Mouse (Mus musculus) urinary bladder, postnatal 4 days (tissue): ENCODE measurements at regions not wholly inside any gene's neighbourhood (a gene's known extent, or its start where the extent isn't known, plus 50 kb on each side); places are given as distances from the start of the nearest gene placed in this dataset.

Experiments
- DNase-seq, 2 experiments: peaks; one replicate each; pipeline ENCODE4 v3.0.0; 2021 to 2022; ENCODE audit warnings: low spot score in 2 of 2

GRCm38 (mm10) chr10:126646587-126646986 is 254.6 kb downstream of the Atp23 start:
- DNase-seq = no peak

DNA sequence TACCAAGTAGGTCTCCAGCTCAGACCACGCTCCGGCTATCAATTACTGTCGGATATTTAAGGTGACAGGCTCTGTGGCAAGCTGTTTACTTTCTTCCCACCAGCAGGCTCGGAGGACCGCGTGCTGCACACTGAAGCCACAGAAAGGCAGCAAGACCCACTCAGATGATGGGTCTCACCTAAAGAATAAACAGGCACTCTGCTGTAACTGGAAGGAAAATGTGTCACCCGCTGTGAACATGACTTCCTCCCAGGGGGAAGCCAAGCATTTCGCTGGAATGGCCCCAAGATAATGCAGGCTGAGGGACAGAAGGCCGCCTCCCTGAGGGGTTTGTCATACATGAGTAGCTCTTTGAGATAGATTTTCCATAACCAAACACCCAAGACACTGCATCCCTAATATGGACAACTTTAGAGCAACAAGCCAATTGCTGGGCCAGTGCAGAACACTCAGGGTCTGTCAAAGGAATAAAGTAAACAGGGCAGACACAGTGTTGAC is 259.3 kb downstream of the Atp23 start:
- no peak for DNase-seq

GRCm38 (mm10) chr10:126634731-126635130 is 266.4 kb downstream of the Atp23 start:
- DNase-seq = no peak

DNA sequence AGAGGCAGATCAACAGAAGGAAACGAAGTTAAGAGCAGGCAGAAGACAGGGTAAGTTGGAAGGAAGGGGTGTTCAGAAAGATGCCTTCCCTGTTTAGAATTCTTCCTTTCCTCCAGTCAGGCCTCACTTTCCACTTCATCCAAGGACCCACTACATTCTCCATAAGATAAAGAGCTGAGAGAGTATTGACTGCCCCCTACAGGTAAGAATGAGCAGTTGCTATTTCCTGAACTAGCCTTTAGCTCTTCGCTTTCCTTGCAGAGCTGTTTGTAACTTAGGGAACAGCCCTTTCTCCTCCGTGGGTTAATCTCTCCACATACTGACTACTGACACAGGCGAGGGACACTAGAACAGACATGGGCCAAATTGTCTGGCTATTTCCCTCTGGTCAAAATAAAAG is 273.1 kb downstream of the Atp23 start:
- DNase-seq = no peak

DNA sequence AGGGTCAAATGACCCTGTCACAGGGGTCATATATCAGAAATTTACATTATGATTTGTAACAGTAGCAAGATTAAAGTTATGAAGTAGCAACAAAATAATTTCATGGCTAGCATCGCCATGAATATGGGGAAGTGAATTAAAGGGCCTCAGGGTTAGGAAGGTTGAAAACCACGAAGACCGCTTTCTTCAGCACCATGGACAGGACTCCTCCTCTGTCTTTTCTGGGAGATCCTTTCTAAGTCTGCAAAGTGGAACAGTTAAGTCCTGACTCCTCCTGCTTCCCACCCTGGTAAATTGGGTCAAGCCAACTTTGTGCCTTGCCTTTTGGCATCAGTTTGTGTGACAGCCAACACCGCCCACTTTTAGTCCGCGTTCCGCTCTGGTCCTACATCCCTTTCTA is 275.7 kb downstream of the Atp23 start:
- DNase-seq = no peak

- DNase-seq = no peak
Measured at GRCm38 (mm10) chr10:126620802-126621201, 280.4 kb downstream of the Atp23 start.

DNA sequence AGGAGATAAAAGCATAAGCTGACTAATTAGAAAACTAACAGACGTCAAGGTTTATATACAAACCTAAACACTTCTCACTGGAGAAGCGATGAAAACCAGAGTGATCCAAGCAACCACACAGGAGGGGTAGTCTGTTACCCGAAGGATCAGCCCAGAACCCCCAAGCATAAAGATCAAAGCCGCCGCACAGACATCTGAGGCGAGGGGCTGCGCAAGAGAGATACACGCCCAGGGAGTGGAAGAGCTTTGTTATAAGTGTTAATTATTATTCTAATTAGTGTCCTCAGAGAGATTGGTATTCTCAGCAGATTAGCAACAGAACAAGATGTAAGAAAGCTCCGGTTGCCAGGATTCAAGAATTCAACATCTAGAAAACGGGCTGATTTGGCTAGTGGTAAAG is 281.2 kb downstream of the Atp23 start:
- no peak for DNase-seq

- no peak for DNase-seq
Measured at GRCm38 (mm10) chr10:126612226-126612625, 288.9 kb downstream of the Atp23 start.

DNA sequence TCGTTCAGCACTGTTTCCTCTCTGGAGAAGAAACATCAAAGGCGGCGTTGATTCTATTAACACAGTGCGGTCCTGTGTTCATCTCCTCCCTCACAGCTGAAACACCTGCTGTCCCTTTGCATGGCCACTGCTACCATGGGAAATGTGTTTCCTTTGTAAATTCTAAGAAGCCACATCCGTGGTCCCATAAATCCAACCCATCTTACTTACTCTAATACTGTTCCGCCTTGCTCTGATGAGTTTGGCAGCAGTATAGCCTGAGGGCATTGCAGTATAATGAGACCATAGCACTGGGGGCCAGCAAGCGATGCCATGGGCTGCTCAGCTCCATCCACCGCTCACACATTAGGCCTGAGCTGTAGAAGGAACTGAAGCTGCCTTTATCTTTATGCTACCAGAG is 290.6 kb downstream of the Atp23 start:
- no peak for DNase-seq

DNA sequence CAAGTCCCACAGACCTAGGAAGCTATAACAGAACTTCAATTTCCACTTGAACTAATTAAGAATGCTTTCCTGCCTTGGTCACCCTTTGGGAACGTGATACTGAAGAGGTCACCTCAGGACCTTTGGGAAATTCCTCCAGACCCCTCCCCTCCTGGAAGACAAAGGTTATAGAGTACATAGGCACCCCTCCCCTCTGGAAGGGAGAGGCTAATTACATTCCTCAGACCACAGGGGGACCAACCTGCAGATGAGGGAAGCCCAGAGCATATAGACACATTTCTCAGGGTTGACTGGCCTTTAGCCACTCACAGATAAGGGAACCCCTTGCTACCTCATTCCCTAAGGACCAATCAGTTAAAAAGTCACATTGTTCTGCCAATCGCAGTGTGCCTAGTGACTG is 301.5 kb downstream of the Atp23 start:
- DNase-seq = no peak

- no peak for DNase-seq
Measured at GRCm38 (mm10) chr10:126568155-126568554, 333.0 kb downstream of the Atp23 start.

- no peak for DNase-seq
Measured at GRCm38 (mm10) chr10:126565326-126565725, 335.8 kb downstream of the Atp23 start.

DNA sequence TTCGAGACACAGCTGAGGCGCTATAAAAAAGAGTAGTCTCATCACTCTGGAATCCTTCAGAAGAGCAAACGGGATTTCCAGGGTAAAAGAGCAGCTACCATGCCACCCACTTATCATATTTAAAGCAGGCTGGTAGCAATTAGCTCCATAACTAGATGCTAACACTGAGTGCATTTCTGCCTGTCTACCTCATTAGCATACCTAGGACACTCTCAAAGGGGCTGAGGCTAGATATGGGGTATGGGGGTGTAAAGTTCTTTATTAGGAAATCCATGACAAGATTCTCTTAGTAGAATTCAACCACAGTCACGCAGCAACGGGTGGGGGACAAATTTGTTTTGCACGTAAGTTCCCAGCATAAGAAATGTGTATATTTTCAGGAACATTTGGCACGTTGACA is 346.1 kb downstream of the Atp23 start:
- no peak for DNase-seq

GRCm38 (mm10) chr10:126531950-126532349 is 369.2 kb downstream of the Atp23 start:
- DNase-seq = no peak

DNA sequence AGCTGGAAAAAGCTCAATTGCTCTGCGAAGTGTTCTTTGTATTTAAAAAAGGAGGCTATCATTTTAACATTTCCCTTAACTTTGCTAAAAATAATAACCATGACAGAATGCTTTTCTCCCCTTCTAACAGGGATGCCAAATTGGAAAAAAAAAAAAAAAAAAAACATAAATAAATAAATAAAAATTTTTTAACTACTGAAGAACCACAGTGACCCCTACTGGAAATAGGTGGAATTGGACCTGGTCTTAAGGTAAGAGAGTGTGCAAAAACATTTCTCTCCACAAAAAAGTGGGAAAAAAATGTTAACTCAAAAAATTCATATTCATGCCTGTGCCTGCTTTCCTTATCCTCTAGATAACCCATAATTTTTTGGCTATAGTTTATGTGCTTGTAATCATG is 369.8 kb downstream of the Atp23 start:
- DNase-seq = no peak

- DNase-seq = no peak
Measured at GRCm38 (mm10) chr10:126528801-126529200, 372.4 kb downstream of the Atp23 start.

GRCm38 (mm10) chr10:126526186-126526585 is 375.0 kb downstream of the Atp23 start:
- no peak for DNase-seq

DNA sequence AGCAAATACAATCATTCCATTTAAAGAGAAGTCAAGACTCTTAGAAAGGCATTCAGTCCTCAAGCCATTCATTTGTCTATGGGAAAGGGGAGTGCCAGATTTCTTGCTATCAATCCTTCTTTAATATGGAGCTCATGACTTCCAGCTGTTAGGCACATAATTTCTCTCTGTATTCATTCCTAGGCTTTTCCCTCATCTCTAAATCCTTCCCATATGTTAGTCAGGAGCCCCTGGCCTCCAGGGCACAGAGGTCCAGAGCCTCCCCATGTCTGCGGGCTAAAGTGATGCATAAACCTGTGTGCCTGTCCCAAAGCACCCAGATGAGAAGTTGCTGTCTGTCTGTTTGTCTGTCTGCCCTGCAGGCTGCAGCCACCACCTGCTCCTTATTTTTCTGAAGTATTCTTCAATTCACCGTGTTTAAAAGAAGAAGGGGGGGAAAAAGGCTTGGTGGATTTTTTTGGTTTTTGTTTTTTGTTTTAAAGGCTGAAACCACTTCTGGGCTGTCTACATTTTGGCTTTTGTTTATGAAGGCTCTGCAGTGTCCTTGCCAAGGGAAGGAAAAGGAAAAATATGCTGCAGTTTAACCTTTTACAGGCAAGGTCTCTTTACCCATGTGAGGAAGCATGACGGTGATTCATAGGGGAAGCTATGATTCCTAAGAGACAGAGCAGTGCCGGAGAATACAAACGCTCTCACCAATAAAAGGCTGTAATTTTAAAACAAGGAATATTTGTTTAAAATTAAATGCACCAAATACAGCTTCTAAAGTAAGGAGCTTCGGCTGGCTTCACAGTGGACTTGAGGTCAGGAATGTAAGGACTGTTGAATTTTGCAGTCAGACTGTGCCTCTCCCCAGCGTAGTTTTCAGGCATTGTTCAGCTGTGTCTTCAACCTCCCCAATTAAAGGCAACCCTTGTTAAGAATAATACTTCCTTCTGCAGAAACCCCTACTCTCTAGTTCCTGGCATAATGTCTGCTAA is 379.0 kb downstream of the Atp23 start:
- no peak for DNase-seq

DNA sequence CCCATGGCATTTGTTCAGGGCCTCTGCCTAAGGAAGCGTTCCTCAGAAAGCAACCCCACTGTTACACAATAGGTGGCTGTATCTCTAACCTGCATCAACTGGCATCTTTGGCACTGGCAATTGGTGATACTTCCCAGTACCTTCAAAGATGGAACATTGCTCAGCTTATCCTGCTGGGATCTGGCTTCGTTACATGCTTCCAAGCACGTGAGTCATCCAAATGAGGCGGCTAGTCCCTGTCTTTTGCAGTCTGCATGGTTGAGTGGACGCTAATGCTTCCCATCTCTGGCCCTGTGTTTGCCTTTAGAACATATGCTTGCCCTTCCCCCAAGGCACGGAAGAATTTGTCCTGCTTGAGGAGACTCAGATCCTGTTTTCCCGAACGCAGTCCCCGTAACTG is 380.2 kb downstream of the Atp23 start:
- DNase-seq = no peak

DNA sequence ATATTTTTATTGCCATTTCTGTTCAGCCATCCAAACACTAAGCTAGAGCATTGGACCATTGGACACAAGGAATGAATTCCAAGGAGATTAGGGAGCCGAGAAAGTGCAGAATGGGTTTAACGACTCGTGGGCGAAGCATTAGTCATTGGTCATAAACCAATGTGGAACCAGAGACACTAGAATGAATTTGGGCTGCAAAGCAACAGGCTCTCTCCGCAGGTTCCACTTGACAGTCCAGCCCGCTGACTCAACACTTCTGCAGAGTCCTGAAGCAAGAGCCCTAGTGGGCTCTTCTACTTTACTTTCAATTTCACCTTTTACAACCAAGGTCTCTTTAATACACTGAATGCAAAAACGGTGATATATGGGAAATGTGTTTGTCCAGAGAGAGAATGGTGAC is 388.0 kb downstream of the Atp23 start:
- DNase-seq = no peak

DNA sequence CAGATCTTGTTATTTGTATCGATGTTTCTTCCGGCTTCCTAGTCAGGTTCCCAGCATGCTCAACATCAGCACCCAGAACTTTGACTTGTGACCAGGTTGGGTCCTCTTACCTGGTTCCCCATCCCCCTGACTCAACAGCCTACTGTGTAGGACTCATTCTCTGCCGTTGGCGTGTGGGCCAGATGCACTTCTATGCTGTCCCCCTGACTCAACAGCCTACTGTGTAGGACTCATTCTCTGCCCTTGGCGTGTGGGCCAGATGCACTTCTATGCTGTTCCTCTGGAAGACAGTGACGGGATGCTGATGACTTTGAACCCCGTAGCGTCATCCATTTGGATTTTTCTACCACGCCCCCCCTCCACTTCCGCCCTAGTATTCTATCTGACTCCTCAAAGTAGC is 389.6 kb downstream of the Atp23 start:
- DNase-seq = peak; percentile 99 to 100

- DNase-seq = no peak
Measured at GRCm38 (mm10) chr10:126505988-126506387, 395.2 kb downstream of the Atp23 start.

DNA sequence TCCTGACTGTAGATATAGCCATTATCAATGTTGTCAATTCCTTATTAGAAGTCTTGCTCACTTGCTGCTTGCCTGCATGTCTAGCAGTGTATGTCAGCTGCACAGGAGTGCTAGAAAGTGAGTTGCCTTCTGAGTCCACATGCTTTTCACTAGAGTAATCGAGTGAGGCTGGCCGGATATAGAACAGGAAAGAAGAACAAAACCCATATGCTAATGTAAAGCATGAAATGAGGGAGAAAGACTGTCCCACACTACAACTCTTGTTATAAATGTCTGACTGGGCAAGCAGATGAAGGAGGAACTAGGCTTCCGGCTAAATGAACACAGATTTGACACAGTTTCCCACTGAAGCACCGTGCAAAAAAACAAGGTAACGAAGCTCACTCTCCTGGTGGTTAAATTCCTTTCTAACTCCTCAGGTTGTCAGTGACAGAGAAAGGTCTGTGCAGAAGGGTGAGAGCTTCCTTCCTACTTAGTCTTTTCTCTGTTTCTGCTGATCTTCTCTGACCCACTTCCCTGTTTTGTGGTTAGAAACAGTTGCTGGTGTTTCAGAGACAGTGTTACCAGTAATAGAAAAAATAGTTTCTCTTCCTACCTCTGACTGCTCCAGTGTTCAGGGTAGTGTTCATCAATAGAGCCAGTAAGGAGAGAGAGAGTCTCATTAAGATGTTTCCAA is 399.0 kb downstream of the Atp23 start:
- no peak for DNase-seq
